Mouse (Mus musculus) liver, adult 10 weeks (tissue): ENCODE results near the gene Gm21764. TPM values are rescaled to one million over a fixed set of nuclear protein-coding genes. Genes with fewer than 3 reads are reported as not detected.

Source experiments
- polyA plus RNA-seq: library from polyadenylated mRNA; stranded (reverse); fragments of 350-450 nt; fragmentation: Illumina TruSeq; extraction: RNeasy Lipid Tissue Mini Kit (QIAGEN cat#74804); gene quantifications from one replicate; pipeline ENCODE4 v1.2.3, GENCODE M21; 2014; ENCODE audit warnings: low read depth, low replicate concordance

Gene Gm21764
- polyA plus RNA-seq = not detected

DNA sequence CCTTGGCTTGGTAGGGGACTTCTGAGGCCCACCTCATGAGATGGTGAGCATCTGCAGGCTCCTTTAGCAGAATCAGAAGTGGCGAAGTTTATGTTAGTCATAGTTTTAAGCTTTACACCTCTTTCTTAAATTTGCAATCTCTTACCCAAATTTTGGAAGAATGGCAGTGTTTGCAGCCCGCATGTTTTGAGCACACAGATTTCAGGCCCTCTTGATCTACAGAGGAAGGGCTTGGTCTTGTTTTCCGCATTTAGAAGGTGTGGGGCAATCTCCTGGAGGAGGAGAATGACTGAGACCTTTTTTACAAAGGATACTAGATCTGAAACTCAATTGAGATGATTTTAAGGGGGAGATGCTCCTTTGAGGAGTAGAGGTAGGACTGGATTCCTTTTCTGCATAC lies at the start of gene Gm21764:
Gm21764 (minus strand) TSS at position 101 of the 400 bp plus-strand sequence.

DNA sequence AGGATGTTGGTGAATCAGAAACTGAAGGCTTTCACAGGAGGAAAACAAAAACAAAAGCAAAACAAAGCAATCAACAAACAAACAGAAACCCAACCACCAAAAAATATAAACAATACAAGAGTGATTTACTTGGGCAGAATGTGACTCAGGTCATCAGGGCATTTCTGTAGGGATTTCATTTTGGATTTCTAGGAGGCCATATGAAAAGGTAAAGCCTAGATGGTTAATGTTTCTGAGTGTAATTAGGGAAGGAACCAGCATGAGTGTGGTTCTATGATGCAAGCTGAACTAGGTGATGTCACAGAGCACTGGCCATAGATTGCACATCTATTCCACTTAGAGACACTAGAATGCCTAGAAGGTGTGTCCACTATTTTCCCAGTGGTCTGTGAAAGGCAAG lies 27.2 kb upstream of the Gm21764 start, which contains the start of gene Ssty1:
Ssty1 (plus strand) TSS at position 301 of the 400 bp plus-strand sequence.

Other genes with a start within 250 kb of the Gm21764 start
- not detected for gene Gm21904, start 215.5 kb downstream of the Gm21764 start, polyA plus RNA-seq
- not detected for gene Gm20772, start 187.1 kb downstream of the Gm21764 start, polyA plus RNA-seq
- gene Gm20831, start 187.1 kb downstream of the Gm21764 start, polyA plus RNA-seq = not detected
- not detected for gene Srsy, start 124.5 kb downstream of the Gm21764 start, polyA plus RNA-seq
- not detected for gene Ssty1, start 27.3 kb upstream of the Gm21764 start, polyA plus RNA-seq